Mouse (Mus musculus): ENCODE measurements around the gene Myo1e.

DNA sequence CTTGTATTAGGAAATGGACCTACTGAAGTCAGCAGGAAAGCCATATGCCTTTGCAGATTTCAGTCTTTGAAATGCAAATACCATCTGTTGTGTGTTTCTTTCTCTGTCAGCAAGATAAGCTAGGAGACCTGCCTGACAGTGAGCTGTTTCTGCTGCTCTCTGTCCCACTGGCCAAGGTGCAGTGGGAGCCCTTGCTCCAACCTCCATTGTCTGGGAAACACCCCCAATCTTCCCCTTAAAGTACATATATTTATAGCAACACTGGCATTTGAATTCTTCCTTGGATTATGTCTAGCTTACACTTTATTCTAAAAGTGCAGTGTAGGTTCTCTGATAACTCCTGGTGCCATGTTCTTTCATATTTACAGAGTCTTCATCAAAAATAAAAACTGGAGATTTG is 131.7 kb downstream of the Myo1e start:
- TF ChIP-seq CTCF (IDR thresholded peaks at IDR 0.05; ENCODE audit: borderline replicate concordance, extremely low read depth, insufficient read depth, insufficient read length) (no peak), POLR2A (IDR thresholded peaks at IDR 0.05; ENCODE audit: borderline replicate concordance, extremely low read depth, insufficient read depth, insufficient read length, poor library complexity, severe bottlenecking) (no peak)
